In the genomic region with DNA sequence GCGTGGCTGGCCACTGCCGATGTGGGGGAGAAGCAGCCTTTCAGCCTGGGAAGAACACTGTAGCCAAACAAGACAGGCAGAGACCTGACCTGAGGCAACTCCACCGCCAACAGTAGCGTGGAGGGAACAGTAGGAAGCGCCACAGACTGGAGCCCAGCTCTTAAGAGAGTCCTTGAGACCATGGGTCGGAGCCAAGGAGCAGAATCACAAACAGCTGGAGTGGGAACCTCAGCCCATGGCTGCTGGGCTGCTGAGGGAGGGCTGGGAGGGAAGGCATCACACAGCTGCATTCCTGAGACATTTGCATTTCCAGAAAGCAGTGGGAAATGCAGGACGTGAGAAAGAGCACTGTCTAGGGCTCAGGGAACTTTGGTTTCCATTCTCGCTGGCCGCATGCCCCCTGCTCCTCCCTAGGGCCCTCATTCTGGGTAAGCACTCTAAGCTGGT, we compare ENCODE assay signal across 8 mouse cellular contexts. TPM values are rescaled to one million over a fixed set of nuclear protein-coding genes. Genes with fewer than 3 reads are reported as not detected.
DNase-seq lines count a peak whose midpoint lies in the region; ATAC-seq and TF ChIP-seq lines count a peak whose summit lies in the region.

No protein-coding gene starts in this region.

- no peak for TF ChIP-seq CTCF in layer of hippocampus, adult 2 months (conservative IDR thresholded peaks at IDR 0.05)

- H3K36me3 ChIP-seq in embryonic facial prominence, embryonic 11.5 days (replicated peaks; ENCODE audit: control insufficient read depth, insufficient read depth, low read depth, low read length) = no peaks in the 10 kb centered on the region
- H3K36me3 ChIP-seq in heart, embryonic 15.5 days = no peaks in the 10 kb centered on the region
- no peaks in the 10 kb centered on the region for H3K36me3 ChIP-seq in lung, embryonic 16.5 days (ENCODE audit: control insufficient read depth, insufficient read depth, low read length)

- no peak overlapping the region for H3K27ac ChIP-seq in embryonic facial prominence, embryonic 11.5 days (replicated peaks; ENCODE audit: low read depth, low read length)
- H3K27ac ChIP-seq in heart, embryonic 15.5 days = peak overlapping the region; percentile 43; the same call in 1 of the 2 replicates
- peak overlapping the region; percentile 75 for H3K27ac ChIP-seq in lung, embryonic 16.5 days (ENCODE audit: low read length)
- H3K27ac ChIP-seq in layer of hippocampus, adult 2 months = no peak overlapping the region

- H3K4me1 ChIP-seq in embryonic facial prominence, embryonic 11.5 days (ENCODE audit: control insufficient read depth, insufficient read depth, low read length) = no peaks in the 10 kb centered on the region
- peaks cover 7% of the 10 kb centered on the region for H3K4me1 ChIP-seq in heart, embryonic 15.5 days (replicated peaks)
- H3K4me1 ChIP-seq in lung, embryonic 16.5 days (replicated peaks; ENCODE audit: control insufficient read depth, insufficient read depth, low read length) = peaks cover 16% of the 10 kb centered on the region

- no peak overlapping the region; the same call in 1 of the 2 replicates for H3K9ac ChIP-seq in embryonic facial prominence, embryonic 11.5 days (replicated peaks; ENCODE audit: low read length)
- H3K9ac ChIP-seq in heart, embryonic 15.5 days = no peak overlapping the region; the same call in 1 of the 2 replicates
- H3K9ac ChIP-seq in lung, embryonic 16.5 days (ENCODE audit: low read length) = peak overlapping the region; percentile 39; the same call in 1 of the 2 replicates

- no peak overlapping the region for H3K4me3 ChIP-seq in embryonic facial prominence, embryonic 11.5 days (ENCODE audit: low read depth, low read length)
- no peak overlapping the region for H3K4me3 ChIP-seq in heart, embryonic 15.5 days
- H3K4me3 ChIP-seq in lung, embryonic 16.5 days (ENCODE audit: low read length) = no peak overlapping the region
- no peak overlapping the region for H3K4me3 ChIP-seq in layer of hippocampus, adult 2 months

- no peaks in the 10 kb centered on the region for H3K27me3 ChIP-seq in embryonic facial prominence, embryonic 11.5 days (ENCODE audit: control insufficient read depth, insufficient read depth, low read length)
- no peaks in the 10 kb centered on the region for H3K27me3 ChIP-seq in heart, embryonic 15.5 days
- no peaks in the 10 kb centered on the region for H3K27me3 ChIP-seq in lung, embryonic 16.5 days (ENCODE audit: control insufficient read depth, insufficient read depth, low read depth, low read length)

- WGBS in embryonic facial prominence, embryonic 11.5 days = 10% methylated on average over 9 of the region's 9 CpGs
- 19% methylated on average over 9 of the region's 9 CpGs for WGBS in heart, embryonic 15.5 days
- 13% methylated on average over 9 of the region's 9 CpGs for WGBS in lung, embryonic 16.5 days

- no peak overlapping the region for H3K4me2 ChIP-seq in embryonic facial prominence, embryonic 11.5 days (ENCODE audit: low read depth, low read length)
- peak overlapping the region; percentile 24; the same call in 1 of the 2 replicates for H3K4me2 ChIP-seq in heart, embryonic 15.5 days
- H3K4me2 ChIP-seq in lung, embryonic 16.5 days (ENCODE audit: low read depth, low read length) = peak overlapping the region; percentile 27; the same call in 1 of the 2 replicates

- no peaks in the 10 kb centered on the region for H3K9me3 ChIP-seq in embryonic facial prominence, embryonic 11.5 days (replicated peaks; ENCODE audit: control insufficient read depth, low read length)
- no peaks in the 10 kb centered on the region for H3K9me3 ChIP-seq in heart, embryonic 15.5 days (replicated peaks)
- no peaks in the 10 kb centered on the region for H3K9me3 ChIP-seq in lung, embryonic 16.5 days (ENCODE audit: control insufficient read depth, low read length)

- peak; percentile 28 for DNase-seq in embryo, embryonic 10 days (ENCODE audit: low spot score)
- no peak for DNase-seq in embryo, embryonic 9.5 days (ENCODE audit: extremely low spot score)
- DNase-seq in embryonic facial prominence, embryonic 11.5 days (ENCODE audit: low spot score) = peak; percentile 72
- no peak for DNase-seq in natural killer cell, adult 2 months (ENCODE audit: low spot score in 2 of 2)
- no peak for DNase-seq in layer of hippocampus, adult 2 months (ENCODE audit: low spot score in 2 of 2)

- ATAC-seq in embryonic facial prominence, embryonic 11.5 days (replicated peaks; ENCODE audit: insufficient number of reproducible peaks, low FRiP score, low TSS enrichment, low read depth) = peak; percentile 75; the same call in 1 of the 2 replicates
- peak; percentile 67 for ATAC-seq in heart, embryonic 15.5 days (replicated peaks; ENCODE audit: insufficient number of reproducible peaks, insufficient read depth, low FRiP score, low read depth)
- peak; percentile 97 for ATAC-seq in lung, embryonic 16.5 days (ENCODE audit: low read depth)
- no peak for ATAC-seq in activated CD4-positive, CD25-positive, alpha-beta regulatory T cell, adult 4 months

RNA-seq across cellular contexts. Expression of gene Tmem131l, which starts 8.8 kb away (rescaled TPM):
- 83.2 and 84.2 TPM in 2 replicates for polyA plus RNA-seq in embryonic facial prominence, embryonic 11.5 days (2014; fragmentation: Nextera tagmentation; extraction: Ambion mirVana)
- 23.5 and 43.2 TPM in 2 replicates for polyA plus RNA-seq in heart, embryonic 15.5 days (2015; fragmentation: Nextera tagmentation; extraction: Ambion mirVana)
- polyA plus RNA-seq in lung, embryonic 16.5 days (2015; fragmentation: Nextera tagmentation; extraction: Ambion mirVana) = 46.4 and 47.0 TPM in 2 replicates
- 10 to 100 TPM; 27.4 to 36.5 TPM for total RNA-seq in layer of hippocampus, adult 2 months (2021)
- polyA plus RNA-seq in activated CD4-positive, CD25-positive, alpha-beta regulatory T cell, adult 4 months (2017; shearing (Covaris generic)) = 10 to 100 TPM; 28.5 to 36.1 TPM

Comparison
In these comparisons a context has a peak if more than half of its experiments do, and no peak if none do; other contexts are left out.
1. DNase-seq: peak in embryo, embryonic 10 days (single experiment) and embryonic facial prominence, embryonic 11.5 days (single experiment); none in embryo, embryonic 9.5 days (single experiment), natural killer cell, adult 2 months (0 of 2) and layer of hippocampus, adult 2 months (0 of 2).
2. H3K27ac ChIP-seq: peak in heart, embryonic 15.5 days (single experiment) and lung, embryonic 16.5 days (single experiment); none in embryonic facial prominence, embryonic 11.5 days (single experiment) and layer of hippocampus, adult 2 months (single experiment).